Mouse (Mus musculus): ENCODE results near the gene Ldhd. TPM values are rescaled to one million over a fixed set of nuclear protein-coding genes. Genes with fewer than 3 reads are reported as not detected.

Gene Ldhd
- polyA plus RNA-seq, 1 experiment from 2014 or later: 0.60 TPM

Other genes starting within 250 kb of the Ldhd start
- gene Fa2h, start 236.6 kb downstream of the Ldhd start, polyA plus RNA-seq (2015; fragmentation: Nextera tagmentation; extraction: Ambion mirVana): not detected in 2 replicates
- 8.6 and 9.1 TPM in 2 replicates for gene Wdr59, start 108.3 kb downstream of the Ldhd start, polyA plus RNA-seq (2015; fragmentation: Nextera tagmentation; extraction: Ambion mirVana)
- 99.8 and 102 TPM in 2 replicates for gene Znrf1, start 94.3 kb downstream of the Ldhd start, polyA plus RNA-seq (2015; fragmentation: Nextera tagmentation; extraction: Ambion mirVana)
- gene Zfp1, start 13.0 kb upstream of the Ldhd start, polyA plus RNA-seq (2015; fragmentation: Nextera tagmentation; extraction: Ambion mirVana): 32.3 and 34.4 TPM in 2 replicates
- not detected in 2 replicates for gene Ctrb1, start 60.6 kb upstream of the Ldhd start, polyA plus RNA-seq (2015; fragmentation: Nextera tagmentation; extraction: Ambion mirVana)
- 51.8 and 55.1 TPM in 2 replicates for gene Bcar1, start 113.4 kb upstream of the Ldhd start, polyA plus RNA-seq (2015; fragmentation: Nextera tagmentation; extraction: Ambion mirVana)
- gene Cfdp1, start 223.9 kb upstream of the Ldhd start, polyA plus RNA-seq (2015; fragmentation: Nextera tagmentation; extraction: Ambion mirVana): 173 and 181 TPM in 2 replicates
- 4.2 and 4.3 TPM in 2 replicates for gene Tmem170, start 246.4 kb upstream of the Ldhd start, polyA plus RNA-seq (2015; fragmentation: Nextera tagmentation; extraction: Ambion mirVana)

Measured in forebrain, embryonic 15.5 days (tissue).